Mouse (Mus musculus) neural tube, embryonic 15.5 days (tissue): ENCODE data around the gene Wars2. TPM values are rescaled to one million over a fixed set of nuclear protein-coding genes. Genes with fewer than 3 reads are reported as not detected.
A peak's percentile ranks its signal among the peaks of the same experiment; 100 is the strongest.

ENCODE experiments used
- ATAC-seq: fragments of 200-750 bp; cut with Nextera tagmentation; 2 replicates; pipeline ENCODE4 v1.8.0; 2017; ENCODE audit warnings: mild to moderate bottlenecking, moderate TSS enrichment, moderate library complexity; ENCODE audit not compliant: low FRiP score
- H3K27ac ChIP-seq: fragments of 300-500 bp; sonication (generic); replicated peaks from 2 replicates; pipeline ENCODE4 v1.5.1; 2015; ENCODE audit warnings: mild to moderate bottlenecking, inconsistent platforms
- H3K27me3 ChIP-seq: fragments of 300-500 bp; sonication (generic); replicated peaks from 2 replicates; pipeline ENCODE4 v1.6.1; 2015; ENCODE audit warnings: inconsistent platforms
- H3K36me3 ChIP-seq: fragments of 300-500 bp; sonication (generic); 2 replicates; pipeline ENCODE4 v1.6.1; 2015; ENCODE audit warnings: inconsistent platforms
- H3K4me1 ChIP-seq: fragments of 300-500 bp; sonication (generic); 2 replicates; pipeline ENCODE4 v1.6.1; 2015; ENCODE audit warnings: inconsistent platforms
- H3K4me2 ChIP-seq: fragments of 300-500 bp; sonication (generic); 2 replicates; pipeline ENCODE4 v1.6.1; 2015; ENCODE audit warnings: inconsistent platforms, mild to moderate bottlenecking, moderate library complexity
- H3K4me3 ChIP-seq: fragments of 300-500 bp; sonication (generic); replicated peaks from 2 replicates; pipeline ENCODE4 v1.5.1; 2015; ENCODE audit warnings: mild to moderate bottlenecking, inconsistent platforms
- H3K9ac ChIP-seq: fragments of 300-500 bp; sonication (generic); replicated peaks from 2 replicates; pipeline ENCODE4 v1.6.1; 2015; ENCODE audit warnings: mild to moderate bottlenecking, inconsistent platforms
- H3K9me3 ChIP-seq: fragments of 300-500 bp; sonication (generic); replicated peaks from 2 replicates; pipeline ENCODE4 v1.6.1; 2016; ENCODE audit warnings: inconsistent platforms
- WGBS: fragments of 180-500 bp; shearing (Covaris S2); methylation state at CpG from one replicate; pipeline ENCODE4 v1.1.7; 2015; ENCODE audit warnings: mixed read lengths; 5-methylcytosine and 5-hydroxymethylcytosine counted together
- polyA plus RNA-seq: library from polyadenylated mRNA; unstranded; fragments of >200 nt; fragmentation: Nextera tagmentation; extraction: Ambion mirVana; gene quantifications from 2 replicates; pipeline ENCODE4 v1.2.1, GENCODE M21; 2015

Wars2 gene
- polyA plus RNA-seq, 1 experiment from 2014 or later = 4.5 TPM

- no peak for ATAC-seq
- Histone ChIP-seq H3K4me2 (no peak overlapping the region), H3K9ac (no peak overlapping the region), H3K36me3 (no peaks in the 10 kb centered on the region), H3K4me3 (no peak overlapping the region), H3K4me1 (peaks cover 12% of the 10 kb centered on the region), H3K27ac (no peak overlapping the region), H3K27me3 (peaks cover 94% of the 10 kb centered on the region), H3K9me3 (no peaks in the 10 kb centered on the region)
- WGBS = 12% methylated on average over 6 of the region's 6 CpGs
Measured at GRCm38 (mm10) chr3:99251271-99252165, 110.7 kb downstream of the Wars2 start.

- Histone ChIP-seq H3K9me3 (no peaks in the 10 kb centered on the region), H3K9ac (no peak overlapping the region), H3K36me3 (no peaks in the 10 kb centered on the region), H3K27me3 (peaks cover 94% of the 10 kb centered on the region), H3K4me3 (no peak overlapping the region), H3K4me1 (peaks cover 15% of the 10 kb centered on the region), H3K27ac (no peak overlapping the region), H3K4me2 (0 out of 2 replicates have a peak overlapping the region, but pooled peaks have one; percentile 57)
- WGBS = 4% methylated on average over 16 of the region's 16 CpGs
- no peak for ATAC-seq
Measured at GRCm38 (mm10) chr3:99252461-99253091, 111.7 kb downstream of the Wars2 start.

- Histone ChIP-seq H3K4me3 (no peak overlapping the region), H3K27me3 (peaks cover 94% of the 10 kb centered on the region), H3K27ac (no peak overlapping the region), H3K9ac (no peak overlapping the region), H3K4me1 (peaks cover 15% of the 10 kb centered on the region), H3K9me3 (no peaks in the 10 kb centered on the region), H3K4me2 (peak overlapping the region; percentile 57), H3K36me3 (no peaks in the 10 kb centered on the region)
- under 1% methylated on average over 12 of the region's 12 CpGs for WGBS
- no peak for ATAC-seq
Measured at GRCm38 (mm10) chr3:99253092-99253488, 112.2 kb downstream of the Wars2 start.

GRCm38 (mm10) chr3:99253497-99254451 is 112.9 kb downstream of the Wars2 start:
- ATAC-seq = 0 out of 2 replicates have a peak, but pooled peaks have one; percentile 25
- Histone ChIP-seq H3K4me3 (peak overlapping the region; percentile 34), H3K4me1 (peaks cover 12% of the 10 kb centered on the region), H3K27me3 (peaks cover 95% of the 10 kb centered on the region), H3K9me3 (no peaks in the 10 kb centered on the region), H3K4me2 (peak overlapping the region; percentile 57), H3K9ac (no peak overlapping the region), H3K36me3 (no peaks in the 10 kb centered on the region), H3K27ac (no peak overlapping the region)
- WGBS = under 1% methylated on average over 73 of the region's 73 CpGs

GRCm38 (mm10) chr3:99254559-99255151 is 113.8 kb downstream of the Wars2 start:
- ATAC-seq = no peak
- Histone ChIP-seq H3K9me3 (no peaks in the 10 kb centered on the region), H3K27ac (no peak overlapping the region), H3K4me2 (no peak overlapping the region), H3K27me3 (peaks cover 93% of the 10 kb centered on the region), H3K4me3 (no peak overlapping the region), H3K4me1 (peaks cover 12% of the 10 kb centered on the region), H3K9ac (no peak overlapping the region), H3K36me3 (no peaks in the 10 kb centered on the region)
- WGBS = under 1% methylated on average over 15 of the region's 15 CpGs

GRCm38 (mm10) chr3:99255411-99256365 is 114.8 kb downstream of the Wars2 start:
- 5% methylated on average over 11 of the region's 11 CpGs for WGBS

GRCm38 (mm10) chr3:99256366-99256750 is 115.5 kb downstream of the Wars2 start:
- under 1% methylated on average over 11 of the region's 11 CpGs for WGBS
- H3K4me1 ChIP-seq = peaks cover 12% of the 10 kb centered on the region
- H3K4me3 ChIP-seq = no peak overlapping the region
- H3K27ac ChIP-seq = no peak overlapping the region
- H3K27me3 ChIP-seq = peaks cover 90% of the 10 kb centered on the region
- no peaks in the 10 kb centered on the region for H3K36me3 ChIP-seq
- H3K9me3 ChIP-seq = no peaks in the 10 kb centered on the region
- no peak overlapping the region for H3K4me2 ChIP-seq
- ATAC-seq = no peak
- no peak overlapping the region for H3K9ac ChIP-seq

More at GRCm38 (mm10) chr3:99255411-99256365, 114.8 kb downstream of the Wars2 start:
- no peak overlapping the region for H3K4me2 ChIP-seq
- no peak overlapping the region for H3K27ac ChIP-seq
- H3K4me1 ChIP-seq = peaks cover 12% of the 10 kb centered on the region
- no peak overlapping the region for H3K4me3 ChIP-seq
- H3K27me3 ChIP-seq = peaks cover 90% of the 10 kb centered on the region
- H3K36me3 ChIP-seq = no peaks in the 10 kb centered on the region
- no peak overlapping the region for H3K9ac ChIP-seq
- no peaks in the 10 kb centered on the region for H3K9me3 ChIP-seq
- ATAC-seq = no peak

- under 1% methylated on average over 20 of the region's 20 CpGs for WGBS
- Histone ChIP-seq H3K9ac (no peak overlapping the region), H3K4me1 (peaks cover 12% of the 10 kb centered on the region), H3K9me3 (no peaks in the 10 kb centered on the region), H3K27me3 (peaks cover 90% of the 10 kb centered on the region), H3K27ac (no peak overlapping the region), H3K4me2 (no peak overlapping the region), H3K36me3 (no peaks in the 10 kb centered on the region), H3K4me3 (no peak overlapping the region)
- ATAC-seq = no peak; the same call in 1 of the 2 replicates
Measured at GRCm38 (mm10) chr3:99256766-99257165, 115.9 kb downstream of the Wars2 start.

- no peak overlapping the region for H3K9ac ChIP-seq
- H3K27me3 ChIP-seq = peaks cover 92% of the 10 kb centered on the region
- no peak for ATAC-seq
- no peaks in the 10 kb centered on the region for H3K9me3 ChIP-seq
- H3K4me3 ChIP-seq = no peak overlapping the region
- 4% methylated on average over 29 of the region's 29 CpGs for WGBS
- H3K36me3 ChIP-seq = no peaks in the 10 kb centered on the region
- H3K27ac ChIP-seq = no peak overlapping the region
- peaks cover 12% of the 10 kb centered on the region for H3K4me1 ChIP-seq
- H3K4me2 ChIP-seq = no peak overlapping the region
Measured at GRCm38 (mm10) chr3:99257586-99258577, 117.0 kb downstream of the Wars2 start.
